22 mouse cellular contexts compared by ENCODE assay signal in the genomic region with DNA sequence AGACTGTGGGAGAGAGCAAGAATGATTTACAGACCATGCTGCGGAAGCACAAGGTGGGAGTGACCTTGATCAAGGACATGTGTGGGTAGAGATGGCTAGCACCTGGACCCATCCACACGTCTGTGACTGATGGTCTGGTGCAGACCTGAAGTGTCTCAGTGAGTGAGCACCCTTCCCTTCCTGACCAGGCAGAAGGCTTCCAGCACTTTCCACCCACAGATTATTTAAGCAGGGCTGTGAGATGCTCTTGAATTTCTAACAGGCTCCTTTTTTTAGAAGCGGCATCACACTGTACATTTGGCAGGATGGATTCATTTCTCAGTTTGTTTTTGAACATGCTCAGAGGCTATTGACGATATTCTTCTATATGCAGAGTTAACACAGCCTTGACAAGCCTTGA.
DNase-seq lines count a peak whose midpoint lies in the region; ATAC-seq lines count a peak whose summit lies in the region.
"Had no signal": no experiment of that assay in that cellular context is flagged by ENCODE, and none has a peak within 500 bp of the region (broad histone marks: within the 10 kb centered on the region; RNA-seq: fewer than 3 reads in every experiment).

No protein-coding gene starts in this region.

- no peak overlapping the region for H3K27ac ChIP-seq in kidney, embryonic 14.5 days (ENCODE audit: low read depth, low read length)
- H3K27ac ChIP-seq in neural tube, embryonic 15.5 days (replicated peaks), result no peak overlapping the region
- H3K27ac ChIP-seq: embryonic facial prominence, embryonic 10.5 days; heart, adult 2 months; hindbrain, postnatal 0 days; liver, embryonic 12.5 days; macrophage had no signal

- no peak overlapping the region for H3K9ac ChIP-seq in kidney, embryonic 14.5 days (ENCODE audit: low read depth, low read length)
- H3K9ac ChIP-seq in neural tube, embryonic 15.5 days (replicated peaks), result no peak overlapping the region
- H3K9ac ChIP-seq: liver, embryonic 12.5 days; lung, embryonic 14.5 days had no signal

- no peaks in the 10 kb centered on the region for H3K36me3 ChIP-seq in kidney, embryonic 14.5 days (ENCODE audit: control insufficient read depth, insufficient read depth, low read length)
- H3K36me3 ChIP-seq in neural tube, embryonic 15.5 days, result no peaks in the 10 kb centered on the region
- H3K36me3 ChIP-seq: embryonic facial prominence, embryonic 10.5 days; liver, embryonic 12.5 days had no signal

- H3K4me1 ChIP-seq in kidney, embryonic 14.5 days (ENCODE audit: control insufficient read depth, insufficient read depth, low read length), result 0 out of 2 replicates have a peak, but pooled peaks cover 6% of the 10 kb centered on the region
- peaks cover 34% of the 10 kb centered on the region for H3K4me1 ChIP-seq in neural tube, embryonic 15.5 days

- ATAC-seq in kidney, embryonic 14.5 days (ENCODE audit: low FRiP score, low TSS enrichment), result peak; percentile 42; the same call in 1 of the 2 replicates
- no peak for ATAC-seq in neural tube, embryonic 15.5 days (ENCODE audit: low FRiP score)
- ATAC-seq: hindbrain, postnatal 0 days; liver, embryonic 12.5 days had no signal

- DNase-seq in frontal cortex, adult 2 months (ENCODE audit: extremely low spot score in 1 of 2, low spot score in 1 of 2), result peak; percentile 71 to 77
- no peak for DNase-seq in frontal cortex, postnatal 25 days (ENCODE audit: low spot score in 2 of 2)
- DNase-seq in kidney, postnatal 10 days, result no peak
- peak; percentile 46 to 62 for DNase-seq in left cerebral cortex, adult 9 months (ENCODE audit: low spot score in 2 of 2)
- no peak for DNase-seq in left cerebral cortex, adult 11 months (ENCODE audit: low spot score)
- peak; percentile 61 to 71 for DNase-seq in left cerebral cortex, postnatal 36 days (ENCODE audit: low spot score in 2 of 2)
- DNase-seq: adrenal gland, adult 8-10 months; B cell, adult 2 months; cerebellum, adult 18-20 months; cerebellum, postnatal 36 days; heart, adult 2 months; kidney, adult 11 months; lung, embryonic 14.5 days; retina, postnatal 1 day; thymus, postnatal 36 days had no signal

- WGBS in kidney, embryonic 14.5 days, result 57% methylated on average over 4 of the region's 4 CpGs
- 84% methylated on average over 4 of the region's 4 CpGs for WGBS in neural tube, embryonic 15.5 days

- H3K4me2 ChIP-seq in kidney, embryonic 14.5 days (replicated peaks; ENCODE audit: low read depth, low read length), result no peak overlapping the region
- H3K4me2 ChIP-seq in neural tube, embryonic 15.5 days, result no peak overlapping the region
- H3K4me2 ChIP-seq: liver, embryonic 12.5 days; lung, embryonic 14.5 days; midbrain, embryonic 11.5 days had no signal

- H3K4me3 ChIP-seq in kidney, embryonic 14.5 days (ENCODE audit: low read length), result no peak overlapping the region
- H3K4me3 ChIP-seq in neural tube, embryonic 15.5 days (replicated peaks), result no peak overlapping the region
- H3K4me3 ChIP-seq: embryonic facial prominence, embryonic 10.5 days; heart, adult 2 months; liver, embryonic 12.5 days had no signal

- H3K27me3 ChIP-seq in kidney, embryonic 14.5 days (ENCODE audit: control insufficient read depth, insufficient read depth, low read length), result no peaks in the 10 kb centered on the region; the same call in 1 of the 2 replicates
- no peaks in the 10 kb centered on the region for H3K27me3 ChIP-seq in neural tube, embryonic 15.5 days (replicated peaks)
- H3K27me3 ChIP-seq: liver, embryonic 12.5 days had no signal

- H3K9me3 ChIP-seq in kidney, embryonic 14.5 days (ENCODE audit: control insufficient read depth, low read length), result no peaks in the 10 kb centered on the region
- no peaks in the 10 kb centered on the region for H3K9me3 ChIP-seq in neural tube, embryonic 15.5 days (replicated peaks)
- H3K9me3 ChIP-seq: embryonic facial prominence, embryonic 10.5 days; liver, embryonic 12.5 days had no signal

- intact Hi-C loops in left cerebral cortex, postnatal 36 days (cut with DNase I), result no loop called here

Comparison
In these comparisons a context has a peak if more than half of its experiments do, and no peak if none do; other contexts are left out.
1. DNase-seq: peak in frontal cortex, adult 2 months (2 of 2), left cerebral cortex, adult 9 months (2 of 2) and left cerebral cortex, postnatal 36 days (2 of 2); none in frontal cortex, postnatal 25 days (0 of 2), kidney, postnatal 10 days (single experiment) and left cerebral cortex, adult 11 months (single experiment).